Mouse (Mus musculus) intestine, embryonic 15.5 days (tissue): ENCODE measurements around the gene Coasy. TPM values are rescaled to one million over a fixed set of nuclear protein-coding genes. Genes with fewer than 3 reads are reported as not detected.

Experiments used
- ATAC-seq: fragments of 200-750 bp; cut with Nextera tagmentation; 2 replicates; pipeline ENCODE4 v1.8.0; 2017; ENCODE audit warnings: moderate TSS enrichment, moderate library complexity
- H3K27ac ChIP-seq: fragments of 300-500 bp; sonication (generic); 2 replicates; pipeline ENCODE4 v1.5.1; 2015; ENCODE audit warnings: mild to moderate bottlenecking, inconsistent platforms
- H3K27me3 ChIP-seq: fragments of 300-500 bp; sonication (generic); replicated peaks from 2 replicates; pipeline ENCODE4 v1.6.1; 2015; ENCODE audit warnings: inconsistent platforms
- H3K36me3 ChIP-seq: fragments of 300-500 bp; sonication (generic); 2 replicates; pipeline ENCODE4 v1.6.1; 2015; ENCODE audit warnings: inconsistent platforms
- H3K4me1 ChIP-seq: fragments of 300-500 bp; sonication (generic); replicated peaks from 2 replicates; pipeline ENCODE4 v1.6.1; 2015; ENCODE audit warnings: inconsistent platforms
- H3K4me2 ChIP-seq: fragments of 300-500 bp; sonication (generic); replicated peaks from 2 replicates; pipeline ENCODE4 v1.6.1; 2015; ENCODE audit warnings: mild to moderate bottlenecking, inconsistent platforms
- H3K4me3 ChIP-seq: fragments of 300-500 bp; sonication (generic); replicated peaks from 2 replicates; pipeline ENCODE4 v1.5.1; 2015; ENCODE audit warnings: inconsistent platforms
- H3K9ac ChIP-seq: fragments of 300-500 bp; sonication (generic); 2 replicates; pipeline ENCODE4 v1.6.1; 2015; ENCODE audit warnings: inconsistent platforms
- H3K9me3 ChIP-seq: fragments of 300-500 bp; sonication (generic); 2 replicates; pipeline ENCODE4 v1.6.1; 2016; ENCODE audit warnings: inconsistent platforms
- WGBS: fragments of 180-500 bp; shearing (Covaris S2); methylation state at CpG from one replicate; pipeline ENCODE4 v1.1.7; 2015; 5-methylcytosine and 5-hydroxymethylcytosine counted together
- polyA plus RNA-seq: library from polyadenylated mRNA; unstranded; fragments of >200 nt; fragmentation: Nextera tagmentation; extraction: Ambion mirVana; gene quantifications from 2 replicates; pipeline ENCODE4 v1.2.1, GENCODE M21; 2015

Gene Coasy
- polyA plus RNA-seq: 41.8 and 43.9 TPM in 2 replicates

DNA sequence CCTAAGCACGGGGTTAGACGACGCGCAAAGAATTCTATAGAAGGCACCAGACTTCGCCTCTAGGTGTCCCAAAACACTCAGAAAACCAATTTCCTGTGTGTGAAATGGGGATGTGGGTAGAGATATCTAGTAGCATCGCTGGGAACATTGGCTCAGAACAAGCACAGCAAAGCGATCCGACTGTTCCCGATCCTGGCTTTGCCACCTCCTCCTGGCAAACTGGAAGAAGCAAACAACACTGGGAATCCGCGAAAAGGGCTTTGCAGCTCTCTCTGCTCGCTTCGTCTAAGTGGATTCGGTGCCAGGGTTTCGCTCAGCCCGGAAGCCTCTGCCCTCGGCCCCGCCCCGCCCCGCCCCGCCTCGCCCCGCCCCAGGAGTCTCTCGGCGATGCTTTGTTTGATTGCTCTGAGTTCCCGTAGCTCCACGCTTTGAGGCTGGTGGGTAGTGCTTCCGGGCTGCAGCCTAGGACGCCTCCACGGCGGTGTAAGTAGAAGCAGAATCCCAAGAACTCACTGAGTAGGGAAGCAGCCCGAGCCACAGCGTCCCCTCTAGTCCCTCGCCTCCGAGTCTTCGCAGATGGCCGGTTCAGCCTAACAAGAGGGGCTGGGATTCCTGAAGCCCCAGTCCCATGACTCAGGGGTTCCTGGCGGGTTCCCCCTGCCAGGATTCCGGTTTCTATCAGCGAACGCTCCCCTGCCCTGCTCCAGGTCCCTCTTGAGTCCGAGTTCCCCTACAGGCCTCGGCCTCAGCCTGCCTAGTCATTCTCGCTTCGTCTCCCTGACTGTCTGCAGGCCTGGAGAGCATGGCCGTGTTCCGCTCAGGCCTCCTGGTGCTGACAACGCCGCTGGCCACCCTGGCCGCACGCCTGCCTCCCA is at the start of gene Coasy:
TSS of gene Coasy (plus strand) at position 358 of the 875 bp plus-strand sequence.
- peaks cover 30% of the 10 kb centered on the region for H3K4me1 ChIP-seq

GRCm38 (mm10) chr11:101033856-101034500 is 48.4 kb upstream of the Coasy start:
- peaks cover 13% of the 10 kb centered on the region; the same call in 1 of the 2 replicates for H3K36me3 ChIP-seq
- no peak overlapping the region for H3K4me3 ChIP-seq
- WGBS: 94% methylated on average over 17 of the region's 17 CpGs
- no peak for ATAC-seq
- no peaks in the 10 kb centered on the region for H3K9me3 ChIP-seq
- H3K27me3 ChIP-seq: no peaks in the 10 kb centered on the region
- H3K27ac ChIP-seq: no peak overlapping the region
- no peak overlapping the region for H3K4me2 ChIP-seq
- H3K4me1 ChIP-seq: peaks cover 3% of the 10 kb centered on the region; the same call in 1 of the 2 replicates
- no peak overlapping the region for H3K9ac ChIP-seq

More for the DNA sequence above, at the start of gene Coasy:
- H3K27me3 ChIP-seq: peaks cover 35% of the 10 kb centered on the region
- H3K36me3 ChIP-seq: no peaks in the 10 kb centered on the region
- WGBS: under 1% methylated on average over 51 of the region's 51 CpGs
- H3K27ac ChIP-seq: peak within 1 kb of the TSS; percentile 93
- ATAC-seq: peak; percentile 91
- H3K9ac ChIP-seq: peak within 1 kb of the TSS; percentile 89
- H3K9me3 ChIP-seq: no peaks in the 10 kb centered on the region
- peak within 1 kb of the TSS; percentile 97 for H3K4me2 ChIP-seq
- H3K4me3 ChIP-seq: peak within 1 kb of the TSS; percentile 83

DNA sequence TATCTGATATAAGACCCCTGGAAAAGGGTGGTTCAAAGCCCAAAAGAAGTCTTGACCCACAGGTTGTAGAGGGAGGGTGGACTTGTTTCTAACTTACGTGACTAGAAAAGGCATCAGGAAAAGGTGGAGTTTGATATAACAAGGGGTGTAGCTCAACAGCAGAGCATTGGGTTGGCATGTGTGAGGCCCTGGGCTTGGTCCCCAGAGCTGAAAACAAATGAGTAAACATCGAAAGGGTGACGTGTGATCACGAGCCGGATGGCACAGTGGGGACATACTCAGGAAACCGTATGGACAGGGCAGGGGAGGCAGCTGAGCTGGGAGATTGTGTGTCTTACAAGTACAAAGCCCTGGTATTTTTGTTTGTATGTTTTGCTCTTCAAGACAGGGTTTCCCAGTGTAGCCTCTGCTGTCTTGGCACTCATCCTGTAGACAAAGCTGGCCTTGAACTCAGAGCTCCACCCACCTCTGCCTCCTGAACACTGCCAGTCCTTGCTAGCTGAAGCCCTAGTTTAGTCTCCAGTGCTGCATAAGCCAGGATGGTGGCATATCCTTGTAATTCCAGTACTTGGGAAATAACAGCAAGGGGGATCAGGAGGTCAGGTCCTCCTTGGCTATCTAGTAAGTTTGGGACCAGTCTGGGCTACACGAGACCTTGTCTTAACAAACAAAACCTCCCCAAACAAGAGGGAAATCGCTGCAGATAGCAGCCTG is 47.6 kb upstream of the Coasy start:
- WGBS: 92% methylated on average over 8 of the region's 8 CpGs
- no peak overlapping the region for H3K4me2 ChIP-seq
- no peak overlapping the region for H3K27ac ChIP-seq
- no peak for ATAC-seq
- H3K9me3 ChIP-seq: no peaks in the 10 kb centered on the region
- H3K27me3 ChIP-seq: no peaks in the 10 kb centered on the region
- no peak overlapping the region for H3K9ac ChIP-seq
- H3K4me1 ChIP-seq: peaks cover 3% of the 10 kb centered on the region; the same call in 1 of the 2 replicates
- peaks cover 13% of the 10 kb centered on the region; the same call in 1 of the 2 replicates for H3K36me3 ChIP-seq
- H3K4me3 ChIP-seq: no peak overlapping the region

DNA sequence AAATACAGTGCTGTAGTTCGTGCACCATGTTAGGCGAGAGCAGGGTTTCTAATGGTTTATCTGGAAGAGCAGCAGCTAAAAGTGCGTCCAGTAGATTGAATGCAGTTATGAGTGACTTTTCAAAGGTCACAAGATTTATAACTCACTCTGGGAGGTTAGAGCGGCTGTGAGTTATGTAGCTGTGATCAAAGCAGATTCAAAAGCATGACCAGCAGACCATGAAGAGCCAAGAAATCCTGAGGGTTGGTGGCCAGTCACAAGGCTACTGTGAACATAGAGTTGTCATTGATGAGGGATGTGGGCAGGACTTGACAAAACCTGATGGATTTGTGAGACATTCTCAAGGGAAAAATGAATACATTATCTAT is 47.1 kb upstream of the Coasy start:
- no peak overlapping the region for H3K4me2 ChIP-seq
- no peak overlapping the region for H3K9ac ChIP-seq
- peaks cover 13% of the 10 kb centered on the region for H3K36me3 ChIP-seq
- WGBS: 88% methylated on average over 4 of the region's 4 CpGs
- no peaks in the 10 kb centered on the region; the same call in 1 of the 2 replicates for H3K4me1 ChIP-seq
- no peaks in the 10 kb centered on the region for H3K9me3 ChIP-seq
- H3K27ac ChIP-seq: no peak overlapping the region
- no peaks in the 10 kb centered on the region for H3K27me3 ChIP-seq
- no peak overlapping the region for H3K4me3 ChIP-seq
- no peak for ATAC-seq

DNA sequence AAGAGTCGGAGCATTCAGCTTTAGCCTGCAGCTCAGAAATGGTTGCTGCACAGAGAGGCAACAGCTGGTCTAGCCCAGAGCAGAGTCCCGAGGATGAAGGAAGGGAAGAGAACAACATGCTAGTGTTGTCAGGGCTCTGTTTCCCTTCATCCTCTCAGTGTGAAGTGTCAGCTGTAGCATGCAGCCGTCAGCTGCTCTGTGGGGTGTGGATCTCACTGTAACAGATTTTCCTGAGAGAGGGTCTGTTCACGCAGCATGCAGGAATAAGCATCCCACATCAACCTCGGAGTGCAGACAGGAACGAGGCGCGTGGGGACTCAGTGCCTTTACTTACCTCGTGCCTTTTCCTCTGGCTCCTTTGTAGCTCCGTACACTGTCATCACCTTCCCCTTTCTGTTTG is 44.6 kb upstream of the Coasy start:
- Histone ChIP-seq H3K27ac (no peak overlapping the region), H3K9ac (no peak overlapping the region), H3K4me1 (no peaks in the 10 kb centered on the region), H3K4me2 (no peak overlapping the region), H3K9me3 (no peaks in the 10 kb centered on the region), H3K27me3 (no peaks in the 10 kb centered on the region), H3K36me3 (peaks cover 13% of the 10 kb centered on the region), H3K4me3 (no peak overlapping the region)
- no peak for ATAC-seq
- WGBS: 82% methylated on average over 10 of the region's 10 CpGs

DNA sequence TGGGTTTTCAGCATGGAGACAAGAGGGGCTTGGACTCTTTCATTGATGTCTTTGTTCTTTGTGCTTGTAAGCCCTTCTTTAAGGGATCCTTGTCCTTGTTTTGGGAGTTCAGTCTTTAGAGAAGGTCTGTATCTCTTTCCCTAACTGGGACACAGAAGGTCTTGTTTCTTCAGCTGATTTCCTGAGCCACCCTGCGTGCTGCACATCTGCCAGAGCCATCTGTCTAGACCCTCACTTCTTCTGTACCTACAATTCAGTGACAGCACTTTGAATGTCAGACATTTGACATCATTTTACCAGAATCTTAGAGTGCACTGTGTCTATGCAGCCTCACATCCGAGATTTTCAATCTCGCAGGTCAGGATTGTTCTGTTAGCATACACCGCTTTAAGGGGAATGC is 36.5 kb upstream of the Coasy start:
- 90% methylated on average over 4 of the region's 4 CpGs for WGBS
- Histone ChIP-seq H3K4me1 (no peaks in the 10 kb centered on the region), H3K36me3 (peaks cover 16% of the 10 kb centered on the region; the same call in 1 of the 2 replicates), H3K27ac (no peak overlapping the region), H3K4me3 (no peak overlapping the region), H3K9ac (no peak overlapping the region), H3K27me3 (no peaks in the 10 kb centered on the region), H3K9me3 (no peaks in the 10 kb centered on the region), H3K4me2 (no peak overlapping the region)
- no peak for ATAC-seq

DNA sequence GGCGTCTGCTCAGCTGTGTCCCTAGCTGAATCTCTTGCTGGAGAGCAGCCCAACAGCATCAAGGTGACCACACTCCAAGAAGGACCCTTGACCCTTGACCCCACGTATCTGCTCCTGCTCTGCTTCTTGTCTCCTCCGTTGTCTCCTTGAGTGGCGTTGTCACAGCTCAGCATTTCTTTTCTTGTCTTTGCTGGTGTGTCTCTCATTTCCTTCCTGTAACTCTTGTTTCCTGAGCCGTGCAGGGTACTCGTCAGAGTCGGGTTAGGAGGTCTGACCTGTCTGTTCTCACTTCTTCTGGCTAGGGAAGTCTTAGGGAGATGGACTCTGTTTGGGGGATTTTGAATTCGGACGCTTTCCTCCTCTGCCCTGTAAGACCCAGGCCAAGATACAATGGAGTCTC is 35.9 kb upstream of the Coasy start:
- no peaks in the 10 kb centered on the region for H3K9me3 ChIP-seq
- H3K27me3 ChIP-seq: no peaks in the 10 kb centered on the region
- no peak overlapping the region for H3K27ac ChIP-seq
- ATAC-seq: no peak
- no peak overlapping the region for H3K4me2 ChIP-seq
- no peak overlapping the region for H3K4me3 ChIP-seq
- H3K9ac ChIP-seq: no peak overlapping the region
- WGBS: 60% methylated on average over 9 of the region's 9 CpGs
- peaks cover 16% of the 10 kb centered on the region; the same call in 1 of the 2 replicates for H3K36me3 ChIP-seq
- no peaks in the 10 kb centered on the region for H3K4me1 ChIP-seq

- Histone ChIP-seq H3K9ac (no peak overlapping the region), H3K27me3 (no peaks in the 10 kb centered on the region), H3K9me3 (no peaks in the 10 kb centered on the region), H3K4me1 (0 out of 2 replicates have a peak, but pooled peaks cover under 1% of the 10 kb centered on the region), H3K36me3 (peaks cover 16% of the 10 kb centered on the region; the same call in 1 of the 2 replicates), H3K4me2 (no peak overlapping the region), H3K4me3 (no peak overlapping the region), H3K27ac (no peak overlapping the region)
- ATAC-seq: no peak
- WGBS: 83% methylated on average over 3 of the region's 3 CpGs
Observed at GRCm38 (mm10) chr11:101047502-101047901, 34.9 kb upstream of the Coasy start.

DNA sequence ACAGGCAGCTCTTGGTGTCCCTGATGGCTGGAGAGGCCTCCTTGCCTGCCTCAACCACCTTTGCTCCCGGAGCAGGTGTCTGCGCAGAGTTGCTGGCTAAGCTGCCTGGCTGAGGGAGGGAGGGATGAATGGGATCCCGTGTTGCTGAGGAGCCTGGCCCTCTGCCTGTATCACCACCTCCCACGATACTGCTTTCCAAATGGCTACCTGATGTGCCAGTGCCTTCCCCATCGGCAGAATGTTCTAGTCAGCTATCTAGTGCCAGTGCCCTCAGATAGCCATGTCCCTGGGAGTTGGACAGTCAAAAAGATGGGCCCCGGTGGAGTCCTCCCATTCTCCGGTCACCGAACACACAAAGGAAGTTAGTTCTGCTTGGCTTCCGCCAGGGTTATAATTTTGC is 32.0 kb upstream of the Coasy start:
- Histone ChIP-seq H3K4me1 (0 out of 2 replicates have a peak, but pooled peaks cover 5% of the 10 kb centered on the region), H3K4me2 (no peak overlapping the region), H3K9me3 (no peaks in the 10 kb centered on the region), H3K36me3 (peaks cover 8% of the 10 kb centered on the region; the same call in 1 of the 2 replicates), H3K27ac (no peak overlapping the region), H3K27me3 (no peaks in the 10 kb centered on the region), H3K4me3 (no peak overlapping the region), H3K9ac (no peak overlapping the region)
- WGBS: 92% methylated on average over 9 of the region's 9 CpGs
- ATAC-seq: no peak

DNA sequence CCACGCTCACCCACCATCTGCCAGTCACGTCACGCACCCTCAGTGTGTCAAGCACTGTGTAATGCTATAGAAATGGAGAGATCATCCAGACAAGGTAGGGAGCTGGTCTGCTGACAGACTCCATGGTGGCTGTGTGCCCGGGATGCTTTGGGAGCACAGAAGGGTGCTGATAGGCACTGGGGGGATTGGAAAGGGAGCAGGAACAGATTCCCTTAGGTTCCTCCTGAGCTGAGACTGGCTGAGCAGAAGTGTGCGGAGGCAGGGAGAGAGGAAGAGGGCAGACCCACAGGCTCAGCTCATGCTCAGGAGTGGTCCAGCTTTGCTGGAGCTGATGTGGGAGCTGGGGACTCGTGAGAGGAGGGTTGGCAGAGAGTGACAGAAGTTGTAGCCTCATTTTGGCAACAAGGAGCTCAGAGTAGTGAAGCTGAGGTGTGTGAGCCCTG is 31.3 kb upstream of the Coasy start:
- Histone ChIP-seq H3K27ac (no peak overlapping the region), H3K9ac (no peak overlapping the region), H3K27me3 (no peaks in the 10 kb centered on the region), H3K4me3 (no peak overlapping the region), H3K9me3 (no peaks in the 10 kb centered on the region), H3K36me3 (peaks cover 5% of the 10 kb centered on the region; the same call in 1 of the 2 replicates), H3K4me1 (peaks cover 8% of the 10 kb centered on the region; the same call in 1 of the 2 replicates), H3K4me2 (no peak overlapping the region)
- 91% methylated on average over 6 of the region's 6 CpGs for WGBS
- ATAC-seq: no peak

DNA sequence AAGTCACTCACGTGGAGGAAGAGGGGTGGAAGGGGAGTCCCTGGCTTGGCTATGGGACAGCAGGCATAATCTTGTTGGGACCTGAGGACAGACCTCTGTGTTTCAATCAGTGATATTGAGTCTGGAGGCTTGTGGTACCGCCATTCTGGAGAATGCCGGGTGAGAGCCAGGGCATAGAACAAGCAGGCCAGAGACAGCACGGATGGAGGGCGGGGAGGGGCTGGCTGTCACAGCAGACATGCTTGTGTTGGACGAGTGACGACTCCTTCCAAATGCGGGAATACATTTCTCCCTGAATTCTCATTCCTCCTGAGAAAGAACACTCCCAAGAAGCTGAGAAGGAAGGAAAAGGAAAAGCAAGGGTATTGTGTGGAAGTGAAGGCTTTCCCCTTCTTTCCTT is 30.7 kb upstream of the Coasy start:
- H3K4me1 ChIP-seq: peaks cover 14% of the 10 kb centered on the region
- 85% methylated on average over 8 of the region's 8 CpGs for WGBS
- no peak overlapping the region for H3K4me2 ChIP-seq
- no peaks in the 10 kb centered on the region for H3K27me3 ChIP-seq
- H3K36me3 ChIP-seq: peaks cover 5% of the 10 kb centered on the region; the same call in 1 of the 2 replicates
- no peak for ATAC-seq
- H3K27ac ChIP-seq: no peak overlapping the region
- no peak overlapping the region for H3K4me3 ChIP-seq
- H3K9ac ChIP-seq: no peak overlapping the region
- no peaks in the 10 kb centered on the region for H3K9me3 ChIP-seq
